Comparison of ENCODE assay signal across 12 mouse cellular contexts in genomic region chr12:65428214-65428981, GRCm38 (mm10).
DNase-seq lines count a peak whose midpoint lies in the region; ATAC-seq lines count a peak whose summit lies in the region.
"Had no signal": no experiment of that assay in that cellular context is flagged by ENCODE, and none has a peak within 500 bp of the region (broad histone marks: within the 10 kb centered on the region; RNA-seq: fewer than 3 reads in every experiment).

No protein-coding gene starts in this region.

- no peaks in the 10 kb centered on the region for H3K4me1 ChIP-seq in heart, embryonic 13.5 days
- peaks cover 15% of the 10 kb centered on the region for H3K4me1 ChIP-seq in forebrain, embryonic 10.5 days
- H3K4me1 ChIP-seq in neural tube, embryonic 13.5 days (replicated peaks) = 0 out of 2 replicates have a peak, but pooled peaks cover 6% of the 10 kb centered on the region

- H3K4me3 ChIP-seq in heart, embryonic 13.5 days = no peak overlapping the region
- H3K4me3 ChIP-seq in forebrain, embryonic 10.5 days = peak overlapping the region; percentile 29
- H3K4me3 ChIP-seq in neural tube, embryonic 13.5 days = peak overlapping the region; percentile 8

- no peak overlapping the region for H3K27ac ChIP-seq in heart, embryonic 13.5 days (replicated peaks)
- peak overlapping the region; percentile 68; the same call in 1 of the 2 replicates for H3K27ac ChIP-seq in forebrain, embryonic 10.5 days
- 0 out of 2 replicates have a peak overlapping the region, but pooled peaks have one; percentile 5 for H3K27ac ChIP-seq in neural tube, embryonic 13.5 days (replicated peaks)

- H3K9ac ChIP-seq in heart, embryonic 13.5 days = no peak overlapping the region
- no peak overlapping the region for H3K9ac ChIP-seq in neural tube, embryonic 13.5 days
- H3K9ac ChIP-seq: lung, embryonic 14.5 days had no signal

- no peaks in the 10 kb centered on the region for H3K9me3 ChIP-seq in heart, embryonic 13.5 days
- no peaks in the 10 kb centered on the region for H3K9me3 ChIP-seq in forebrain, embryonic 10.5 days
- H3K9me3 ChIP-seq in neural tube, embryonic 13.5 days = no peaks in the 10 kb centered on the region

- H3K36me3 ChIP-seq in heart, embryonic 13.5 days = no peaks in the 10 kb centered on the region
- H3K36me3 ChIP-seq in forebrain, embryonic 10.5 days (replicated peaks) = no peaks in the 10 kb centered on the region
- no peaks in the 10 kb centered on the region for H3K36me3 ChIP-seq in neural tube, embryonic 13.5 days

- 66% methylated on average over 23 of the region's 23 CpGs for WGBS in heart, embryonic 13.5 days
- 49% methylated on average over 23 of the region's 23 CpGs for WGBS in forebrain, embryonic 10.5 days
- 47% methylated on average over 23 of the region's 23 CpGs for WGBS in neural tube, embryonic 13.5 days

- H3K4me2 ChIP-seq in heart, embryonic 13.5 days = peak overlapping the region; percentile 22
- H3K4me2 ChIP-seq in neural tube, embryonic 13.5 days = peak overlapping the region; percentile 36
- H3K4me2 ChIP-seq: lung, embryonic 14.5 days had no signal

- intact Hi-C loops in heart, postnatal 25 days (cut with DNase I) = no loop called here

- DNase-seq in heart, postnatal 4 days = no peak
- DNase-seq in forebrain, embryonic 10.5 days (ENCODE audit: extremely low spot score, low spot score) = no peak
- DNase-seq in hindlimb bud, embryonic 11.5 days (ENCODE audit: extremely low spot score, low read depth, low spot score) = peak; percentile 46
- DNase-seq in yolk sac, embryonic 10.5 days (ENCODE audit: low spot score) = no peak
- no peak for DNase-seq in heart, postnatal 25 days (ENCODE audit: low spot score)
- no peak for DNase-seq in cerebellum, adult 9-11 months
- DNase-seq: cerebellum, adult 11-12 months; heart, postnatal 36 days; layer of hippocampus, adult 9-11 months; lung, embryonic 14.5 days had no signal

- no peaks in the 10 kb centered on the region for H3K27me3 ChIP-seq in heart, embryonic 13.5 days (replicated peaks)
- H3K27me3 ChIP-seq in forebrain, embryonic 10.5 days (ENCODE audit: poor library complexity, severe bottlenecking) = no peaks in the 10 kb centered on the region
- H3K27me3 ChIP-seq in neural tube, embryonic 13.5 days = no peaks in the 10 kb centered on the region

- no peak for ATAC-seq in heart, embryonic 13.5 days (ENCODE audit: extremely low read depth, insufficient number of reproducible peaks, low FRiP score, low TSS enrichment)
- peak; percentile 74 for ATAC-seq in neural tube, embryonic 13.5 days (ENCODE audit: low read depth)
